ENCODE assay signal across 7 mouse cellular contexts in the genomic region with DNA sequence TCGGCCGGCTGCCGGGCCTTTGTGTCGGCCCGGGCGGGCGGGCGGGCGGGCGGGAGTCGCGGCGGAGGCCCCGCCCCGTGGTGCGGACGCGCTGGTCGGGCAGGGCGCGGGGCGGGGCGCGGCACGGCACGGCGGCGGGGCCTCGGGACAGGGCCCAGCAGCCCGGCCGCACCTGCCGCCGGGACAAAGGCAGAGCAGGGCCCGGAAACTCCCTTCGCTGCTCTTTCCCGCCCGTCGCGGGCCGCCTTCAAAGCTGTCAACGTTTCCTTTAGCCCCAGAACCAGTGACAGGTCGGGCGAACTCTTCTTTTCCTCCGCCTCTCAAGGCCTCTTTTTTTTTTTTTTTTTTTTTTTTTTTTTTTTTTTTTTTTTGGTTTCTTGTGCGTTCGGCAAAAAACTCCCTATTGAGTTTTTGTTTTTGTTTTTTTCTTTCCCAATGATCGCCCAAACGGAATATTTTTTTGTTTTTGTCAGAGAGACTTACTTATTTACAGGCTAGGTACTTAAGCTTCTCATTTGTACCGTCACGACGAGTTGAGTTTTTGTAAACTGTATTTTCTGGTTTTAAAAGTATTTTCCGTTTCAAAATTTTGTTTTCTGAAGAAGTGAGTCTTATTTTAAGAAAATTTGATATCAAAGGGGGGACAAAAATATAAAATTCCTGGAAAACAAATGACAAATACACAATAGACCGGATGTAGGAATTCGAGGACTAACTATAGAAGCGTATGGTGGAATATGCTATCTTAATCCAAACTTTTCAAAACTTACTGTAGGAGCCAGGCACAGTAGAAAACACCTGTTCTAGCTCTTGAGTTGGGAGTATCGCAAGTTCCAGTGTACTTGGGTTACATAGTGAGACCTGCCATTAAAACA. TPM values are rescaled to one million over a fixed set of nuclear protein-coding genes. Genes with fewer than 3 reads are reported as not detected.
A peak's percentile ranks its signal among the peaks of the same experiment; 100 is the strongest.
DNase-seq lines count a peak whose midpoint lies in the region; ATAC-seq lines count a peak whose summit lies in the region.

No protein-coding gene starts in this region.

- peak; percentile 57 for DNase-seq in ES-CJ7 (ENCODE audit: low read depth, low spot score)
- DNase-seq in adrenal gland, postnatal 10 days, result peak; percentile 84
- DNase-seq in hindbrain, embryonic 11.5 days (ENCODE audit: low spot score), result peak; percentile 86
- peak; percentile 54 to 72 for DNase-seq in left cerebral cortex, postnatal 25 days (ENCODE audit: low spot score in 2 of 2)
- DNase-seq in spleen, adult 18-20 months, result peak; percentile 79 to 80

- H3K27ac ChIP-seq in forebrain, embryonic 12.5 days, result peak overlapping the region; percentile 99
- peak overlapping the region; percentile 98 for H3K27ac ChIP-seq in hindbrain, embryonic 11.5 days (ENCODE audit: low read depth, low read length)

- peak overlapping the region; percentile 68 for H3K4me2 ChIP-seq in forebrain, embryonic 12.5 days
- peak overlapping the region; percentile 63 for H3K4me2 ChIP-seq in hindbrain, embryonic 11.5 days (replicated peaks; ENCODE audit: low read depth, low read length)

- H3K27me3 ChIP-seq in forebrain, embryonic 12.5 days, result no peaks in the 10 kb centered on the region
- no peaks in the 10 kb centered on the region for H3K27me3 ChIP-seq in hindbrain, embryonic 11.5 days (ENCODE audit: control insufficient read depth, insufficient read depth, low read length)

- peak; percentile 95 for ATAC-seq in forebrain, embryonic 12.5 days (ENCODE audit: low FRiP score)
- ATAC-seq in hindbrain, embryonic 11.5 days (ENCODE audit: low FRiP score), result peak; percentile 96
- peak; percentile 60 for ATAC-seq in megakaryocyte progenitor cell, adult 5-6 weeks (replicated peaks; ENCODE audit: poor library complexity)

- intact Hi-C loops in left cerebral cortex, postnatal 25 days (cut with DNase I), result loop anchor here (2.0 kb wide), 1 partner anchor 19 kb away; a partner anchor contains a TSS

- peaks cover 40% of the 10 kb centered on the region for H3K4me1 ChIP-seq in forebrain, embryonic 12.5 days
- H3K4me1 ChIP-seq in hindbrain, embryonic 11.5 days (replicated peaks; ENCODE audit: control insufficient read depth, insufficient read depth, low read length), result 0 out of 2 replicates have a peak, but pooled peaks cover 4% of the 10 kb centered on the region

- peak overlapping the region; percentile 87 for H3K9ac ChIP-seq in forebrain, embryonic 12.5 days
- H3K9ac ChIP-seq in hindbrain, embryonic 11.5 days (ENCODE audit: low read depth, low read length), result peak overlapping the region; percentile 93

- H3K4me3 ChIP-seq in forebrain, embryonic 12.5 days (replicated peaks), result peak overlapping the region; percentile 75
- H3K4me3 ChIP-seq in hindbrain, embryonic 11.5 days (ENCODE audit: low read depth, low read length), result peak overlapping the region; percentile 66

- H3K9me3 ChIP-seq in forebrain, embryonic 12.5 days, result no peaks in the 10 kb centered on the region
- H3K9me3 ChIP-seq in hindbrain, embryonic 11.5 days (ENCODE audit: control insufficient read depth, low read length), result no peaks in the 10 kb centered on the region

- WGBS in forebrain, embryonic 12.5 days, result 4% methylated on average over 43 of the region's 56 CpGs
- WGBS in hindbrain, embryonic 11.5 days, result 9% methylated on average over 29 of the region's 56 CpGs

- peaks cover 54% of the 10 kb centered on the region for H3K36me3 ChIP-seq in forebrain, embryonic 12.5 days (replicated peaks)
- no peaks in the 10 kb centered on the region; the same call in 1 of the 2 replicates for H3K36me3 ChIP-seq in hindbrain, embryonic 11.5 days (ENCODE audit: control insufficient read depth, insufficient read depth, low read length)

RNA-seq across cellular contexts. Expression of a gene that starts 0.6 kb away (rescaled TPM):
- total RNA-seq in adrenal gland, postnatal 10 days (2021), result 10 to 100 TPM; 61.5 to 81.2 TPM
- 98.7 and 107 TPM in 2 replicates for polyA plus RNA-seq in forebrain, embryonic 12.5 days (2016; fragmentation: Nextera tagmentation; extraction: Ambion mirVana)
- polyA plus RNA-seq in hindbrain, embryonic 11.5 days (2014; fragmentation: Nextera tagmentation; extraction: Ambion mirVana), result 82.6 and 85.6 TPM in 2 replicates
- 10 to 100 TPM; 41.9 to 48.9 TPM for total RNA-seq in left cerebral cortex, postnatal 25 days (2021)
- 365 and 481 TPM in 2 replicates for total RNA-seq in megakaryocyte progenitor cell, adult 5-6 weeks (2015)
- total RNA-seq in megakaryocyte progenitor cell, adult 5-6 weeks (2017), result 301 and 405 TPM in 2 replicates

RNA-seq across cellular contexts. Expression of a gene that starts 0.6 kb away (rescaled TPM):
- 10 to 100 TPM; 53.5 to 65.9 TPM for total RNA-seq in adrenal gland, postnatal 10 days (2021)
- polyA plus RNA-seq in forebrain, embryonic 12.5 days (2016; fragmentation: Nextera tagmentation; extraction: Ambion mirVana), result 176 and 189 TPM in 2 replicates
- polyA plus RNA-seq in hindbrain, embryonic 11.5 days (2014; fragmentation: Nextera tagmentation; extraction: Ambion mirVana), result 125 and 139 TPM in 2 replicates
- total RNA-seq in left cerebral cortex, postnatal 25 days (2021), result 10 to 100 TPM; 56.2 to 58.1 TPM
- total RNA-seq in megakaryocyte progenitor cell, adult 5-6 weeks (2015), result 75.4 and 82.4 TPM in 2 replicates
- total RNA-seq in megakaryocyte progenitor cell, adult 5-6 weeks (2017), result 52.3 and 80.5 TPM in 2 replicates

RNA-seq across cellular contexts. Expression of a gene that starts 18.1 kb away (rescaled TPM):
- 100 to 1,000 TPM; 215 to 225 TPM for total RNA-seq in adrenal gland, postnatal 10 days (2021)
- polyA plus RNA-seq in forebrain, embryonic 12.5 days (2016; fragmentation: Nextera tagmentation; extraction: Ambion mirVana), result 262 and 276 TPM in 2 replicates
- 294 and 304 TPM in 2 replicates for polyA plus RNA-seq in hindbrain, embryonic 11.5 days (2014; fragmentation: Nextera tagmentation; extraction: Ambion mirVana)
- 100 to 1,000 TPM; 165 to 185 TPM for total RNA-seq in left cerebral cortex, postnatal 25 days (2021)
- total RNA-seq in megakaryocyte progenitor cell, adult 5-6 weeks (2015), result 257 and 280 TPM in 2 replicates
- 105 TPM in 2 replicates for total RNA-seq in megakaryocyte progenitor cell, adult 5-6 weeks (2017)

RNA-seq across cellular contexts. Expression of a gene that starts 18.4 kb away (rescaled TPM):
- 10 to 100 TPM; 35.0 to 47.0 TPM for total RNA-seq in adrenal gland, postnatal 10 days (2021)
- 60.5 and 66.0 TPM in 2 replicates for polyA plus RNA-seq in forebrain, embryonic 12.5 days (2016; fragmentation: Nextera tagmentation; extraction: Ambion mirVana)
- polyA plus RNA-seq in hindbrain, embryonic 11.5 days (2014; fragmentation: Nextera tagmentation; extraction: Ambion mirVana), result 65.2 and 74.2 TPM in 2 replicates
- 10 to 100 TPM; 39.5 to 42.1 TPM for total RNA-seq in left cerebral cortex, postnatal 25 days (2021)
- total RNA-seq in megakaryocyte progenitor cell, adult 5-6 weeks (2015), result 54.2 and 64.4 TPM in 2 replicates
- 29.2 and 37.7 TPM in 2 replicates for total RNA-seq in megakaryocyte progenitor cell, adult 5-6 weeks (2017)

Comparison
In these comparisons a context has a peak if more than half of its experiments do, and no peak if none do; other contexts are left out.
1. Peak in every context shown above with its lines: DNase-seq, ATAC-seq, H3K4me3 ChIP-seq and H3K27ac ChIP-seq.